Mouse (Mus musculus) heart, postnatal 4 days (tissue): ENCODE data around the gene Kcnj9. TPM values are rescaled to one million over a fixed set of nuclear protein-coding genes. Genes with fewer than 3 reads are reported as not detected.

Experiments
- DNase-seq: peaks from one replicate; pipeline ENCODE4 v3.0.0; 2021
- total RNA-seq, 2 experiments: library from RNA; stranded (reverse); gene quantifications; 2 replicates each; pipeline ENCODE4 v1.2.3; 2021

The Kcnj9 gene
- total RNA-seq, 2 experiments from 2014 or later = not detected

GRCm38 (mm10) chr1:172311921-172312767 is 17.0 kb downstream of the Kcnj9 start:
- DNase-seq = peak; percentile 91

- peak; percentile 65 for DNase-seq
Observed at GRCm38 (mm10) chr1:172311248-172311906, 17.7 kb downstream of the Kcnj9 start.

GRCm38 (mm10) chr1:172309699-172310398 is 19.3 kb downstream of the Kcnj9 start:
- DNase-seq = peak; percentile 96

- DNase-seq = no peak
Observed at GRCm38 (mm10) chr1:172308409-172308808, 20.7 kb downstream of the Kcnj9 start.

- DNase-seq = no peak
Observed at GRCm38 (mm10) chr1:172307936-172308335, 21.2 kb downstream of the Kcnj9 start.

- no peak for DNase-seq
Observed at GRCm38 (mm10) chr1:172306885-172307284, 22.2 kb downstream of the Kcnj9 start.

- DNase-seq = no peak
Observed at GRCm38 (mm10) chr1:172306196-172306595, 22.9 kb downstream of the Kcnj9 start.

- no peak for DNase-seq
Observed at GRCm38 (mm10) chr1:172305635-172306034, 23.5 kb downstream of the Kcnj9 start.

GRCm38 (mm10) chr1:172305153-172305552 is 24.0 kb downstream of the Kcnj9 start:
- no peak for DNase-seq

GRCm38 (mm10) chr1:172304443-172304842 is 24.7 kb downstream of the Kcnj9 start:
- no peak for DNase-seq

- no peak for DNase-seq
Observed at GRCm38 (mm10) chr1:172302851-172303250, 26.3 kb downstream of the Kcnj9 start.

- no peak for DNase-seq
Observed at GRCm38 (mm10) chr1:172302311-172302710, 26.8 kb downstream of the Kcnj9 start.

GRCm38 (mm10) chr1:172301180-172301579 is 27.9 kb downstream of the Kcnj9 start:
- no peak for DNase-seq

GRCm38 (mm10) chr1:172300247-172300646 is 28.9 kb downstream of the Kcnj9 start:
- DNase-seq = peak; percentile 61

GRCm38 (mm10) chr1:172299528-172299927 is 29.6 kb downstream of the Kcnj9 start:
- DNase-seq = no peak

- peak; percentile 71 for DNase-seq
Observed at GRCm38 (mm10) chr1:172297611-172298537, 31.2 kb downstream of the Kcnj9 start, which contains the start of gene Atp1a2. Gene Atp1a2, minus strand, starts transcription at chr1:172298064.

- peak; percentile 49 for DNase-seq
Observed at GRCm38 (mm10) chr1:172296816-172297510, 32.2 kb downstream of the Kcnj9 start.

GRCm38 (mm10) chr1:172295751-172296197 is 33.3 kb downstream of the Kcnj9 start:
- DNase-seq = peak; percentile 63

- DNase-seq = no peak
Observed at GRCm38 (mm10) chr1:172293449-172293848, 35.7 kb downstream of the Kcnj9 start.

GRCm38 (mm10) chr1:172292880-172293279 is 36.2 kb downstream of the Kcnj9 start:
- DNase-seq = no peak

- no peak for DNase-seq
Observed at GRCm38 (mm10) chr1:172289617-172289946, 39.5 kb downstream of the Kcnj9 start.
